Mouse (Mus musculus) gastrocnemius, adult 2 months (tissue): ENCODE data around the gene Gm3233. TPM values are rescaled to one million over a fixed set of nuclear protein-coding genes. Genes with fewer than 3 reads are reported as not detected.
"Not testable (repeated sequence)": the region's sequence is repeated elsewhere in the genome, so short reads cannot be mapped to it uniquely, and the experiment has no call there.

ENCODE experiments used
- DNase-seq: peaks from one replicate; pipeline ENCODE4 v3.0.0; 2022
- H3K27ac ChIP-seq: fragments of 200-600 bp; 2 replicates; pipeline ENCODE4 v1.8.1; 2022; ENCODE audit warnings: mild to moderate bottlenecking
- H3K4me3 ChIP-seq: fragments of 200-600 bp; 2 replicates; pipeline ENCODE4 v1.8.1; 2022; ENCODE audit warnings: mild to moderate bottlenecking, moderate library complexity
- CTCF ChIP-seq: fragments of 200-600 bp; IDR thresholded peaks from 2 replicates; pipeline ENCODE4 v1.8.1; 2022; ENCODE audit warnings: antibody characterized with exemption, mild to moderate bottlenecking, moderate library complexity
- intact Hi-C: fragments of 180-260 bp; cut with DNase I; formaldehyde crosslinking; loops from one replicate; pipeline ENCODE4 v1.15.1; 2025
- long read RNA-seq, 2 experiments: library from polyadenylated mRNA; stranded (forward); transcript quantifications; one replicate each; pipeline ENCODE4 v2.0.0; 2021
- total RNA-seq, 2 experiments: library from RNA; stranded (reverse); gene quantifications; 2 replicates each; pipeline ENCODE4 v1.2.3; 2021

Gm3233 gene
- total RNA-seq, result not detected
- long read RNA-seq, experiment 1, result 0 reads
- long read RNA-seq, experiment 2, result 0 reads

DNA sequence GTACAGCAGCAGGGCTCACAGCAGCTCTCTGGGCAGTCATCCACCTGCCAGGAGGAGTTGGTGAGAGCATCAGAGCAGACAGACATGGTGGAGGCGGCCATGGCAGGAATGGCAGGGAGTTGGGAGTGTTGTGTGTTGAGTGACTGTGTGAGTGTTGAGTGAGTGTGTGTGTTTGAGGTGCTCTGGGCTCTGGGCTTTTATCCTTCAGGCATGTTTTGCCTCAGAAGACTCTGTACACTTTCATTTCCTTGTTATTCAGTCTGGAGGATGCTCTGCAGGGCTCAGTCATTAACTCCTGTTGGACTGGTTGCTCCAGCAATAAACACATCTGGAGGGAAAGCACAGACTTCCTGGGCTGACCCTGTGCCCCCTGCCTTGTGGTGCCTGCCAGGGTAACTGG is at the start of gene Gm3233:
Gm3233 (minus strand) TSS at position 101 of the 400 bp plus-strand sequence.
- H3K27ac ChIP-seq, intact Hi-C loops, H3K4me3 ChIP-seq, DNase-seq: not testable (repeated sequence)

DNA sequence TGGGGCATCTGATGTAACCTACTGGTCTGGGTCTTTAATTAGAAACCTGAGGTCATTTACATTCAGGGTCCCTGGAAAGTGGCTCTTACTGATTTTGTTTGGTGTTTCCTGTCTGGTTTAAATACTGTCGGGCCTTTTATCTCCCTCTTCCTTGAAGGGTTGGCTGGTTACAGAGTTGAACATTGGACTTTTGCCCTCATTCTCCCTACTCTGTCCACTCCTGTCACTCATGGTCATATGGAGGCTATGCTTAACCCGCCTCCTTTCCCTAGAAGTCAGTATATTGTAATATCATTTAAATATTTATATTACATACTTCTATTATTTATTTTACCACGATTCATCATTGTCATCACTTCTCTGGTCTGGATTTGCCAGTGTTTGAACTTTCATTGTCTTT is 44.6 kb upstream of the Gm3233 start:
- TF ChIP-seq CTCF, result no peak
- DNase-seq, result no peak
- Histone ChIP-seq H3K27ac (no peak overlapping the region), H3K4me3 (no peak overlapping the region)
- intact Hi-C loops, result no loop called here

DNA sequence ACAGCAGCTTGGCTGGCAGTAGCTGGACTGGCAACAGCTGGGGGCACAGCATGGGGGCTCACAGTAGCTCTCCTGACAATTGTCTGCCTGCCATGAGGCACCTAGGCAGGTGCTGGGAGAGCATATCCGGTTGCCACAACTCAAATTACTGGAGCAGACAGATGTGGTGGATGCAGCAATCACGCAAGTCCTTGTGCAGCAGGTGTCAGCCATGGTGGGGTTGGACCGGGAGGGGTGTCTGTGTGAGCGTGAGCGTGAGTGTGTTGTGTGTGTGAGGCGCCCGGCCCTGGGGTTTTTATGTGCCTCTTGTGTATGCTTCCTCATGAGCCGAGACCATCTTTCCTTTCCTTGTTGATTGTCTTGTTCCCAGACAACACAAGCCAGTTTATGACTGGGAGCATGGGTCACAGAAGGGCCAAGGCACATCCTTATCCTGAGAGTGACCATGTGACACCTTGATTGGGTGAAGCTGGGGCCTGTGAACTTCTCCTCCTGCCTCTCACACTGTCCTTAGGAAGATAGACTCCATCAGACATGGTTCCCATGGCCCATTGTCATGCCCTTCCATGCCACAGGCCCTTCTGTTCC is 39.5 kb upstream of the Gm3233 start, which contains the start of gene Gm19668:
Gm19668 (minus strand) TSS at position 213 of the 588 bp plus-strand sequence.
- DNase-seq, result no peak
- no peak within 1 kb of the TSS for H3K4me3 ChIP-seq
- no peak within 1 kb of the TSS for H3K27ac ChIP-seq
- TF ChIP-seq CTCF, result no peak
- intact Hi-C loops, result no loop called here

DNA sequence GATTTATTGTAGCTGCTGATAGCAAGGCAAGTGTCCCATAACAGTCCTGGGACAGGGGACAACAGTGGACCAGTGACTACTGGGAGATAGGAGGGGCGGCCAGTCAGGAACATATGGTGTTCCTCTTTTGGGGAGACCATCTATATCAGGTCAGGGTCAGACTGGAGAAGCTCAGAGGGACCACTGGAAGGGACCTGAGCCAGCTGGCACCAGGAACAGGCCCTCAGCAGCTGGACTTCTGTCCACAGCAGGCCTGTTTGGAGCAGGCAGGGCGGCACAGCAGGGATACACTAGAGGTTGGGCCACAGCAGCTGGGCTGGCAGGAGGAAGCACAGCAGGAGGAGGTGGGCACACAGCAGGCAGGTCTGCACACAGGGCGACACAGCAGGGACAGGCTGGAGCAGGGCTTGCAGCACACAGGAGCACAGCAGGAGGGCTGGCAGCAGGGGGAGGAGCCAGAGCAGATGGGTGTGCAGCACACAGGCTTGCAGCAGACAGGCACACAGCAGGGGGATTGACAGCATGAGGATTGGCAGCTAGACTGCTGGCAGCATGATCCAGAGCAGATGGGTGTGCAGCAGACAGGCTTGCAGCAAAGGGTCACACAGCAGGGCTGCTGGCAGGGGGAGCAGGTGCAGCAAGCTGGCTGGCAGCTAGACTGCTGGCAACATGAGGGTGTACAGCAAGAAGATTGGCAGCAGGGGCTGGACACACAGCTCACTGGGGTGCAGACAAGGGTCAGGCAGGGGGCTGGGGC is 38.9 kb upstream of the Gm3233 start:
- H3K4me3 ChIP-seq, intact Hi-C loops, H3K27ac ChIP-seq, DNase-seq: not testable (repeated sequence)

DNA sequence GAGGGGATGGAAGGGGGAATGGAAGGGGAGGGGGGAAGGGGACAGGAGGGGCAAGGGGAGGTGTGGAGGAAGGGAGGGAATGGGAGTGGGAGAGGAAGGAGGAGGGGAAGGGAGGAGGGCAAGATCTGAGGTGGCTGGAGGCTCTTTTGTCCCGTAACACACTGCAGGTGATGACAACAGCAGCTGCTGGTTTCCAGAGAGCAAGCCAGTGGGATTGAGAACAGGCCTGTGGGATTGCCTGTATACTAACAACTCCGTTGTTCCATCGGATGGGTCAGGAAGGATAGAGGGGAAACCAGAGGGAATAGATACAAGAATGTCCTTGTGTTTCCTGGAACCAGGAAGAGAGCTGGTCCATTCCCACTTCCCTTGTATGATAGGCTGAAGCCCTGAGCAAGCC is 38.2 kb upstream of the Gm3233 start:
- H3K4me3 ChIP-seq, result no peak overlapping the region
- no peak for TF ChIP-seq CTCF
- intact Hi-C loops, result no loop called here
- no peak for DNase-seq
- no peak overlapping the region for H3K27ac ChIP-seq

DNA sequence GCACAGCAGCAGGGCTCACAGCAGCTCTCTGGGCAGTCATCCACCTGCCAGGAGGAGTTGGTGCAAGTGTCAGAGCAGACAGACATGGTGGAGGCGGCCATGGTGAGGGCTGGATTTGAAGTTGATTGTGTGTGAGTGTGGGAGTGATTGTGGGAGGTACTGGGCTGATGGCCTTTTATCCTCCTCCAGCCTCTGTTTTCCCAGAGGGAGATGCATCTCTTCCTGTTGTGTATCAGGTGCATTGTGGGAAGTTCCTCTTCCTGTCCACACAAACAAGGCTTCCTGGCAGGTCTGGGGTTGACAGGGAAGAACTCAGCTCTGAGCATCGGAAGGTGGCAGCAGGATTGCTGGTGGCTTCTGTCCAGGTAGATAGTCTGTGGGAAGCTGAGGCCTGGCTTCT is 35.5 kb upstream of the Gm3233 start, which contains the start of gene Gm9639:
Gm9639 (minus strand) TSS at position 101 of the 400 bp plus-strand sequence.
- H3K27ac ChIP-seq, result no peak within 1 kb of the TSS
- no peak for DNase-seq
- H3K4me3 ChIP-seq, result no peak within 1 kb of the TSS
- no peak for TF ChIP-seq CTCF
- intact Hi-C loops, result no loop called here

DNA sequence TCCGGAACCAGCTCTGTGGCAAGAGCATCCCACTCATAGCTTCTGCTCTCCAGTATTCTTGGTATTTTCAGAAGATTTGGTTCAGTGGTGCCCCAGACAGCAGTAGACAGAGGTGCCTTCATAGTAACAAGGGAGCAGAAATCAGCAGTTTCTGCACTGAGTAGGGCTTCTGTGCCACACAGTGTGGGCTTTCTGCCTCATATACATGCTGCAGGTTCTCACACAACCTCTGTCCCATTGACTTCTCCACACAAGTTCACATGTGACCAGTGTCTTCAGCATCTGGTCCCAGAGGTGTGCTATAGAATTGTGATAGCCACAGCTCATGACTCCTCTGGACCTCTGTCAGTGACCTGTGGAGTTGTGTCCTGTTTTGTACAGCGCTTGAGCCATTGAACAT is 29.1 kb upstream of the Gm3233 start:
- H3K4me3 ChIP-seq, result no peak overlapping the region
- TF ChIP-seq CTCF, result no peak
- no peak for DNase-seq
- intact Hi-C loops, result no loop called here
- H3K27ac ChIP-seq, result no peak overlapping the region

DNA sequence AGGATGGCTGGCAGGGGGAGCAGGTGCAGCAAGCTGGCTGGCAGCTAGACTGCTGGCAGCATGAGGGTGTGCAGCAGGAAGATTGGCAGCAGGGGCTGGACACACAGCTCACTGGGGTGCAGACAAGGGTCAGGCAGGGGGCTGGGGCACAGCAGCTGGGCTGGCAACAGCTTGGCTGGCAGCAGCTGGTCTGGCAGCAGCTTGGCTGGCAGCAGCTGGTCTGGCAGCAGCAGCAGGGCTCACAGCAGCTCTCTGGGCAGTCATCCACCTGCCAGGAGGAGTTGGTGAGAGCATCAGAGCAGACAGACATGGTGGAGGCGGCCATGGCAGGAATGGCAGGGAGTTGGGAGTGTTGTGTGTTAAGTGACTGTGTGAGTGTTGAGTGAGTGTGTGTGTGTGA is 28.4 kb upstream of the Gm3233 start, which contains the start of gene Gm7137:
Gm7137 (minus strand) TSS at position 325 of the 400 bp plus-strand sequence.
- H3K4me3 ChIP-seq, H3K27ac ChIP-seq, intact Hi-C loops, DNase-seq: not testable (repeated sequence)

DNA sequence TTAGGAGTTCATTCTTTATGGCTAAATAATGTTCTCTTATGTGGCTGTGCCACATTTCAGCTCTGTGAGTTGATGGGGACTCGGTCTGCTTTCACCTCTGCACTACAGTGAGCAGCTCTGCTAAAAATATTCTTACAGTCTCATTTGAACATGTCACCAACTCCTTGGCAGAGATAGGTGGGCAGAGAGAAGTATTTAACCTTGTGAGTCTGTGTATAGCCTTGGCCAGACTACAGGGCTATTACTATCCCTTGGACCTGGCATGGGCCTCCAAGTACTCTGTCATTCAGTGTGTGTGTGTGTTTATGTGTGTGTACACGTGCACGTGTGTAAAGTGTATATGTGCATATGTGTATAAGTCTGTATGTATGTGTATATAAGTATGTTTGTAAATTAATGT is 23.9 kb upstream of the Gm3233 start:
- DNase-seq, H3K27ac ChIP-seq, H3K4me3 ChIP-seq, intact Hi-C loops: not testable (repeated sequence)

DNA sequence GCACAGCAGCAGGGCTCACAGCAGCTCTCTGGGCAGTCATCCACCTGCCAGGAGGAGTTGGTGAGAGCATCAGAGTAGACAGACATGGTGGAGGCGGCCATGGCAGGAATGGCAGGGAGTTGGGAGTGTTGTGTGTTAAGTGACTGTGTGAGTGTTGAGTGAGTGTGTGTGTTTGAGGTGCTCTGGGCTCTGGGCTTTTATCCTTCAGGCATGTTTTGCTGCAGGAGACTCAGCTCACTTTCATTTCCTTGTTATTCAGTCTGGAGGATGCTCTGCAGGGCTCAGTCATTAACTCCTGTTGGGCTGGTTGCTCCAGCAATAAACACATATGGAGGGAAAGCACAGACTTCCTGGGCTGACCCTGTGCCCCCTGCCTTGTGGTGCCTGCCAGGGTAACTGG is 23.0 kb upstream of the Gm3233 start, which contains the start of gene Gm3250:
Gm3250 (minus strand) TSS at position 101 of the 400 bp plus-strand sequence.
- DNase-seq, H3K27ac ChIP-seq, H3K4me3 ChIP-seq, intact Hi-C loops: not testable (repeated sequence)

DNA sequence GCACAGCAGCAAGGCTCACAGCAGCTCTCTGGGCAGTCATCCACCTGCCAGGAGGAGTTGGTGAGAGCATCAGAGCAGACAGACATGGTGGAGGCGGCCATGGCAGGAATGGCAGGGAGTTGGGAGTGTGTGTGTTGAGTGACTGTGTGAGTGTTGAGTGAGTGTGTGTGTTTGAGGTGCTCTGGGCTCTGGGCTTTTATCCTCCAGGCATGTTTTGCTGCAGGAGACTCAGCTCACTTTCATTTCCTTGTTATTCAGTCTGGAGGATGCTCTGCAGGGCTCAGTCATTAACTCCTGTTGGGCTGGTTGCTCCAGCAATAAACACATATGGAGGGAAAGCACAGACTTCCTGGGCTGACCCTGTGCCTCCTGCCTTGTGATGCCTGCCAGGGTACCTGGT is 17.4 kb upstream of the Gm3233 start, which contains the start of gene Gm7138:
Gm7138 (minus strand) TSS at position 101 of the 400 bp plus-strand sequence.
- intact Hi-C loops, H3K27ac ChIP-seq, DNase-seq, H3K4me3 ChIP-seq: not testable (repeated sequence)

DNA sequence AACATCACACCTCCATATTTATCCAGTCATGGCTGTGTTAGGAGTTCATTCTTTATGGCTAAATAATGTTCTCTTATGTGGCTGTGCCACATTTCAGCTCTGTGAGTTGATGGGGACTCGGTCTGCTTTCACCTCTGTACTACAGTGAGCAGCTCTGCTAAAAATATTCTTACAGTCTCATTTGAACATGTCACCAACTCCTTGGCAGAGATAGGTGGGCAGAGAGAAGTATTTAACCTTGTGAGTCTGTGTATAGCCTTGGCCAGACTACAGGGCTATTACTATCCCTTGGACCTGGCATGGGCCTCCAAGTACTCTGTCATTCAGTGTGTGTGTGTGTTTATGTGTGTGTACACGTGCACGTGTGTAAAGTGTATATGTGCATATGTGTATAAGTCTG is 12.7 kb upstream of the Gm3233 start:
- H3K27ac ChIP-seq, H3K4me3 ChIP-seq, intact Hi-C loops, DNase-seq: not testable (repeated sequence)

DNA sequence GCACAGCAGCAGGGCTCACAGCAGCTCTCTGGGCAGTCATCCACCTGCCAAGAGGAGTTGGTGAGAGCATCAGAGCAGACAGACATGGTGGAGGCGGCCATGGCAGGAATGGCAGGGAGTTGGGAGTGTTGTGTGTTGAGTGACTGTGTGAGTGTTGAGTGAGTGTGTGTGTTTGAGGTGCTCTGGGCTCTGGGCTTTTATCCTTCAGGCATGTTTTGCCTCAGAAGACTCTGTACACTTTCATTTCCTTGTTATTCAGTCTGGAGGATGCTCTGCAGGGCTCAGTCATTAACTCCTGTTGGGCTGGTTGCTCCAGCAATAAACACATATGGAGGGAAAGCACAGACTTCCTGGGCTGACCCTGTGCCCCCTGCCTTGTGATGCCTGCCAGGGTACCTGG is 11.7 kb upstream of the Gm3233 start, which contains the start of gene Gm3238:
Gm3238 (minus strand) TSS at position 101 of the 400 bp plus-strand sequence.
- H3K27ac ChIP-seq, intact Hi-C loops, H3K4me3 ChIP-seq, DNase-seq: not testable (repeated sequence)

DNA sequence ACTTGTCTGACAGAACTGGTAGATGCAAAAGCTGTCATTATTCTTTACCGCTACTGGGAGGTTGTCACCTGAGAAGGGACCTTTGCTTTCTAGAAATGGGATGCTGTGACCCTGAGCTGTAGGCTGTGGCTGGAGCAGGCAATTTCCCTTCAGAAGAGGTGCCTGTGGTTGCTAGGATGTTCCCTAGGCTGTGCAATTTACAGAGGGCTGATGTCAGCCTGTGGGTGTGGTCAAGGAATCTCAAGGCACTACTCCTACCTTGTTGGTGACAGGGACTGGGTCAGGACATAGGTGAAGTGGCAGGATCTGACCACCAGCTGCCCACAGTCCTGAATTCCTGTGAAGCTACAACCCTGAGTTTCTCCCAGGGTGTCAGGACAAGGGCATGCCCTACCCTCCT is 10.2 kb upstream of the Gm3233 start:
- DNase-seq, result no peak

More for the DNA sequence above, 10.2 kb upstream of the Gm3233 start:
- no peak overlapping the region for H3K27ac ChIP-seq
- intact Hi-C loops, result no loop called here
- no peak for TF ChIP-seq CTCF
- H3K4me3 ChIP-seq, result no peak overlapping the region
